Mouse (Mus musculus) hindbrain, postnatal 0 days (tissue): ENCODE measurements around the gene Sprr2a2. TPM values are rescaled to one million over a fixed set of nuclear protein-coding genes. Genes with fewer than 3 reads are reported as not detected.
"Not testable (repeated sequence)": the region's sequence is repeated elsewhere in the genome, so short reads cannot be mapped to it uniquely, and the experiment has no call there.

Experiments used
- ATAC-seq: fragments of 200-750 bp; cut with Nextera tagmentation; 2 replicates; pipeline ENCODE4 v1.8.0; 2017; ENCODE audit warnings: mild to moderate bottlenecking, moderate TSS enrichment, moderate library complexity
- DNase-seq: peaks from one replicate; pipeline ENCODE4 v3.0.0-alpha.2; 2015; ENCODE audit warnings: low spot score
- H3K27ac ChIP-seq: fragments of 300-500 bp; sonication (generic); 2 replicates; pipeline ENCODE4 v1.5.1; 2014; ENCODE audit warnings: mild to moderate bottlenecking
- H3K27me3 ChIP-seq: fragments of 300-500 bp; sonication (generic); 2 replicates; pipeline ENCODE4 v1.6.1; 2014; ENCODE audit warnings: low read length, mixed read lengths; ENCODE audit not compliant: insufficient read depth
- H3K36me3 ChIP-seq: fragments of 300-500 bp; sonication (generic); 2 replicates; pipeline ENCODE4 v1.6.1; 2014; ENCODE audit warnings: low read length, mixed read lengths; ENCODE audit not compliant: insufficient read depth
- H3K4me1 ChIP-seq: fragments of 300-500 bp; sonication (generic); 2 replicates; pipeline ENCODE4 v1.6.1; 2014; ENCODE audit warnings: antibody characterized with exemption, low read length, mixed read lengths; ENCODE audit not compliant: insufficient read depth
- H3K4me2 ChIP-seq: fragments of 300-500 bp; sonication (generic); 2 replicates; pipeline ENCODE4 v1.6.1; 2014; ENCODE audit warnings: low read depth, mild to moderate bottlenecking, low read length, moderate library complexity, mixed read lengths
- H3K4me3 ChIP-seq: fragments of 300-500 bp; sonication (generic); 2 replicates; pipeline ENCODE4 v1.5.1; 2014; ENCODE audit warnings: low read length
- H3K9ac ChIP-seq: fragments of 300-500 bp; sonication (generic); replicated peaks from 2 replicates; pipeline ENCODE4 v1.6.1; 2014; ENCODE audit warnings: mild to moderate bottlenecking, low read length, moderate library complexity, mixed read lengths
- H3K9me3 ChIP-seq: fragments of 300-500 bp; sonication (generic); 2 replicates; pipeline ENCODE4 v1.6.1; 2016; ENCODE audit warnings: low read length, mixed read lengths
- WGBS: fragments of 180-500 bp; shearing (Covaris S2); extraction: QIAGEN DNeasy Blood & Tissue Kit; methylation state at CpG from one replicate; pipeline ENCODE4 v1.1.7; 2014; 5-methylcytosine and 5-hydroxymethylcytosine counted together
- polyA plus RNA-seq: library from polyadenylated mRNA; unstranded; fragments of >200 nt; fragmentation: Nextera tagmentation; extraction: Ambion mirVana; gene quantifications from 2 replicates; pipeline ENCODE4 v1.2.1, GENCODE M21; 2015
- total RNA-seq: library from RNA; depleted of rRNA; stranded (reverse); fragments of >200 nt; gene quantifications from 2 replicates; pipeline ENCODE4 v1.2.3, GENCODE M21; 2014

Gene Sprr2a2
- total and polyA plus RNA-seq, 2 experiments from 2014 or later: not detected

GRCm38 (mm10) chr3:92236463-92237189, 20.9 kb downstream of the Sprr2a2 start:
- H3K4me2 ChIP-seq, DNase-seq, H3K36me3 ChIP-seq, H3K27me3 ChIP-seq, H3K9ac ChIP-seq, H3K27ac ChIP-seq, H3K4me1 ChIP-seq, H3K9me3 ChIP-seq, H3K4me3 ChIP-seq: not testable (repeated sequence)
- no CpG with 5 or more reads among the region's 5 CpGs for WGBS
- 0 out of 2 replicates have a peak, but pooled peaks have one; percentile 19 for ATAC-seq

- ATAC-seq: peak; percentile 22; the same call in 1 of the 2 replicates
These were observed 23.0 kb downstream of the Sprr2a2 start for GRCm38 (mm10) chr3:92238736-92239135.

GRCm38 (mm10) chr3:92239197-92239596, 23.5 kb downstream of the Sprr2a2 start:
- DNase-seq, H3K9ac ChIP-seq, H3K36me3 ChIP-seq, H3K4me2 ChIP-seq, H3K4me1 ChIP-seq, H3K4me3 ChIP-seq, H3K27me3 ChIP-seq, ATAC-seq, H3K27ac ChIP-seq, H3K9me3 ChIP-seq: not testable (repeated sequence)
- WGBS: no CpG with 5 or more reads among the region's 1 CpGs

More at GRCm38 (mm10) chr3:92238736-92239135, 23.0 kb downstream of the Sprr2a2 start:
- not testable (repeated sequence) for DNase-seq, H3K27ac ChIP-seq, H3K4me1 ChIP-seq, H3K36me3 ChIP-seq, H3K4me2 ChIP-seq, H3K27me3 ChIP-seq, H3K4me3 ChIP-seq, H3K9ac ChIP-seq, H3K9me3 ChIP-seq

GRCm38 (mm10) chr3:92244833-92245232, 29.1 kb downstream of the Sprr2a2 start:
- H3K4me3 ChIP-seq, H3K27me3 ChIP-seq, H3K27ac ChIP-seq, H3K9me3 ChIP-seq, H3K4me1 ChIP-seq, DNase-seq, H3K4me2 ChIP-seq, ATAC-seq, H3K9ac ChIP-seq, H3K36me3 ChIP-seq: not testable (repeated sequence)

- not testable (repeated sequence) for H3K9me3 ChIP-seq, H3K27me3 ChIP-seq, H3K9ac ChIP-seq, H3K36me3 ChIP-seq, H3K4me3 ChIP-seq, H3K4me1 ChIP-seq, ATAC-seq, H3K4me2 ChIP-seq, H3K27ac ChIP-seq, DNase-seq
- no CpG with 5 or more reads among the region's 10 CpGs for WGBS
These were observed 30.5 kb downstream of the Sprr2a2 start for GRCm38 (mm10) chr3:92246245-92246644.

- ATAC-seq: 0 out of 2 replicates have a peak, but pooled peaks have one; percentile 31
These were observed 32.8 kb downstream of the Sprr2a2 start for GRCm38 (mm10) chr3:92248494-92248893.

GRCm38 (mm10) chr3:92250450-92250849, 34.7 kb downstream of the Sprr2a2 start:
- 92% methylated on average over 1 of the region's 2 CpGs for WGBS
- not testable (repeated sequence) for H3K4me3 ChIP-seq, H3K9me3 ChIP-seq, H3K27ac ChIP-seq, ATAC-seq, H3K36me3 ChIP-seq, H3K4me2 ChIP-seq, DNase-seq, H3K4me1 ChIP-seq, H3K9ac ChIP-seq, H3K27me3 ChIP-seq

More at GRCm38 (mm10) chr3:92248494-92248893, 32.8 kb downstream of the Sprr2a2 start:
- not testable (repeated sequence) for DNase-seq, H3K4me2 ChIP-seq, H3K27ac ChIP-seq, H3K9me3 ChIP-seq, H3K9ac ChIP-seq, H3K27me3 ChIP-seq, H3K36me3 ChIP-seq, H3K4me3 ChIP-seq, H3K4me1 ChIP-seq

- not testable (repeated sequence) for H3K4me1 ChIP-seq, H3K9ac ChIP-seq, H3K9me3 ChIP-seq, H3K27me3 ChIP-seq, H3K27ac ChIP-seq, H3K4me2 ChIP-seq, H3K4me3 ChIP-seq, DNase-seq, H3K36me3 ChIP-seq
- no CpG with 5 or more reads among the region's 8 CpGs for WGBS
- ATAC-seq: peak; percentile 48
These were observed 38.1 kb downstream of the Sprr2a2 start for GRCm38 (mm10) chr3:92253860-92254259.

- not testable (repeated sequence) for H3K4me1 ChIP-seq, H3K9ac ChIP-seq, DNase-seq, H3K4me2 ChIP-seq, H3K4me3 ChIP-seq, H3K27me3 ChIP-seq, H3K36me3 ChIP-seq, H3K27ac ChIP-seq, H3K9me3 ChIP-seq
- ATAC-seq: peak; percentile 37; the same call in 1 of the 2 replicates
These were observed 42.8 kb downstream of the Sprr2a2 start for GRCm38 (mm10) chr3:92258526-92258925.

- H3K9me3 ChIP-seq, H3K9ac ChIP-seq, H3K27ac ChIP-seq, H3K27me3 ChIP-seq, H3K4me1 ChIP-seq, ATAC-seq, H3K4me2 ChIP-seq, H3K36me3 ChIP-seq, H3K4me3 ChIP-seq, DNase-seq: not testable (repeated sequence)
- no CpG with 5 or more reads among the region's 2 CpGs for WGBS
These were observed 47.7 kb downstream of the Sprr2a2 start for GRCm38 (mm10) chr3:92263462-92263861.
